ENCODE assay signal across 22 mouse cellular contexts in genomic region chr1:154715596-154715995, GRCm38 (mm10).
A peak's percentile ranks its signal among the peaks of the same experiment; 100 is the strongest.
DNase-seq lines count a peak whose midpoint lies in the region; ATAC-seq and TF ChIP-seq lines count a peak whose summit lies in the region.
"Had no signal": no experiment of that assay in that cellular context is flagged by ENCODE, and none has a peak within 500 bp of the region (broad histone marks: within the 10 kb centered on the region; RNA-seq: fewer than 3 reads in every experiment).

No protein-coding gene starts in this region.

- DNase-seq in gastrocnemius, adult 2 months: peak; percentile 54
- DNase-seq in gastrocnemius, postnatal 4 days (ENCODE audit: low spot score in 2 of 2): no peak
- no peak for DNase-seq in layer of hippocampus, adult 2 months (ENCODE audit: low spot score in 2 of 2)
- no peak for DNase-seq in layer of hippocampus, adult 18-20 months (ENCODE audit: low spot score in 2 of 2)
- DNase-seq: adrenal gland, adult 2 months; adrenal gland, postnatal 10 days; adrenal gland, postnatal 25 days; cerebellum, adult 11 months; cerebellum, adult 18-20 months; cerebellum, adult 8-10 months; cerebellum, adult 9-11 months; cerebellum, postnatal 14 days; cerebellum, postnatal 36 days; embryo, embryonic 11 days had no signal

- no peaks in the 10 kb centered on the region for H3K36me3 ChIP-seq in intestine, postnatal 0 days (ENCODE audit: control insufficient read depth, insufficient read depth)
- H3K36me3 ChIP-seq: embryonic facial prominence, embryonic 13.5 days; embryonic facial prominence, embryonic 15.5 days; forebrain, embryonic 10.5 days; forebrain, embryonic 12.5 days had no signal

- H3K27ac ChIP-seq in gastrocnemius, adult 2 months: no peak overlapping the region
- H3K27ac ChIP-seq in layer of hippocampus, adult 2 months: peak overlapping the region; percentile 12; the same call in 1 of the 2 replicates
- no peak overlapping the region for H3K27ac ChIP-seq in intestine, postnatal 0 days (ENCODE audit: low read depth, low read length)
- H3K27ac ChIP-seq: embryonic facial prominence, embryonic 13.5 days; embryonic facial prominence, embryonic 15.5 days; forebrain, embryonic 10.5 days; forebrain, embryonic 12.5 days had no signal

- no peak overlapping the region for H3K9ac ChIP-seq in intestine, postnatal 0 days (ENCODE audit: low read depth, low read length)
- H3K9ac ChIP-seq: embryonic facial prominence, embryonic 13.5 days; embryonic facial prominence, embryonic 15.5 days; forebrain, embryonic 12.5 days had no signal

- no peak for ATAC-seq in intestine, postnatal 0 days
- ATAC-seq: forebrain, embryonic 14.5 days; forebrain, embryonic 16.5 days had no signal

- H3K4me3 ChIP-seq in gastrocnemius, adult 2 months: no peak overlapping the region
- no peak overlapping the region for H3K4me3 ChIP-seq in layer of hippocampus, adult 2 months
- H3K4me3 ChIP-seq in intestine, postnatal 0 days (ENCODE audit: low read depth, low read length): no peak overlapping the region
- H3K4me3 ChIP-seq: embryonic facial prominence, embryonic 13.5 days; embryonic facial prominence, embryonic 15.5 days; erythroblast, embryonic 14.5 days; forebrain, embryonic 10.5 days; forebrain, embryonic 12.5 days had no signal

- intact Hi-C loops in gastrocnemius, adult 2 months (cut with DNase I): no loop called here

- H3K4me1 ChIP-seq in intestine, postnatal 0 days (replicated peaks; ENCODE audit: control insufficient read depth, insufficient read depth, low read length): no peaks in the 10 kb centered on the region
- H3K4me1 ChIP-seq: embryonic facial prominence, embryonic 13.5 days; embryonic facial prominence, embryonic 15.5 days had no signal

- WGBS in intestine, postnatal 0 days: 80% methylated on average over 7 of the region's 7 CpGs

- no peaks in the 10 kb centered on the region for H3K9me3 ChIP-seq in intestine, postnatal 0 days (ENCODE audit: control insufficient read depth)
- H3K9me3 ChIP-seq: embryonic facial prominence, embryonic 13.5 days; embryonic facial prominence, embryonic 15.5 days; forebrain, embryonic 10.5 days; forebrain, embryonic 12.5 days had no signal

- H3K4me2 ChIP-seq in intestine, postnatal 0 days (replicated peaks; ENCODE audit: low read depth): no peak overlapping the region
- H3K4me2 ChIP-seq: embryonic facial prominence, embryonic 13.5 days; embryonic facial prominence, embryonic 15.5 days; forebrain, embryonic 12.5 days had no signal

- TF ChIP-seq CTCF in gastrocnemius, adult 2 months (IDR thresholded peaks at IDR 0.05): no peak
- TF ChIP-seq CTCF in layer of hippocampus, adult 2 months (conservative IDR thresholded peaks at IDR 0.05): no peak
- TF ChIP-seq CTCF in intestine, postnatal 0 days (IDR thresholded peaks at IDR 0.05; ENCODE audit: low read depth): no peak

- H3K27me3 ChIP-seq in intestine, postnatal 0 days (replicated peaks; ENCODE audit: control insufficient read depth, insufficient read depth, low read length): no peaks in the 10 kb centered on the region
- H3K27me3 ChIP-seq: embryonic facial prominence, embryonic 15.5 days had no signal
